Mouse (Mus musculus): ENCODE data around the gene Klf5.

- TF ChIP-seq EP300 (IDR thresholded peaks at IDR 0.05) (no peak), CTCF (IDR thresholded peaks at IDR 0.05) (no peak)
Observed at GRCm38 (mm10) chr14:99355610-99355870, 57.0 kb downstream of the Klf5 start.
